Mouse (Mus musculus): Measurements from ENCODE around the gene Arid4a. TPM values are rescaled to one million over a fixed set of nuclear protein-coding genes. Genes with fewer than 3 reads are reported as not detected.
"Not testable (repeated sequence)": the region's sequence is repeated elsewhere in the genome, so short reads cannot be mapped to it uniquely, and the experiment has no call there.

Arid4a gene
- polyA plus RNA-seq, 1 experiment from 2014 or later = 29.5 TPM

DNA sequence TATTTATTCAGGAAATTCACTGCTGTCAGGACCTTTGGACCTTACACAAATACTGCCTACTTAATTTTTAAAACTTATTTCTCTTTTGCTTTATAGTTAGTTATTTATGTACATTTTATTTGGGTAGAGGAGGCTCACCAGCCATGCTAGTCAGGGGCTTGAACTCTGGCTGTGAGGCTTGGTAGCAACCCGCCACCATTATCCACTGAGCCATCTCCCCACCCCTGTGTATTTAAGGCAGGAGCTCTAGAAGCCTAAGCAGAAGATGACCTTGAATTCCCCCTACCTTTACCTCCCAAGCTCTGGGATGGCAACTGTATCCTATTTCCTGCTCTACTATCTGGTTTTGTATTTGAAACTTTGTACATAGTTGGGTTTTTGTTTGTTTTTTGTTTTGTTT, 37.7 kb downstream of the Arid4a start:
- ATAC-seq (ENCODE audit: insufficient number of reproducible peaks, insufficient read depth, low FRiP score, low read depth) = no peak
- Histone ChIP-seq H3K9me3 (ENCODE audit: control insufficient read depth, low read length) (no peaks in the 10 kb centered on the region), H3K9ac (ENCODE audit: low read length) (no peak overlapping the region), H3K4me3 (ENCODE audit: control insufficient read depth in 1 of 2, insufficient read depth in 1 of 2, low read depth in 1 of 2, low read length in 2 of 2) (no peak overlapping the region), H3K27ac (replicated peaks in 1 of 2; ENCODE audit: control insufficient read depth in 1 of 2, insufficient read depth in 1 of 2, low read depth in 2 of 2, low read length in 2 of 2) (no peak overlapping the region), H3K36me3 (ENCODE audit: control insufficient read depth, insufficient read depth, low read length) (peaks cover 8% of the 10 kb centered on the region; the same call in 1 of the 2 replicates), H3K4me1 (ENCODE audit: control insufficient read depth in 2 of 2, insufficient read depth in 2 of 2, low read length in 2 of 2) (peaks cover 7 to 17% of the 10 kb centered on the region in 2 experiments), H3K27me3 (ENCODE audit: control insufficient read depth, insufficient read depth, low read length) (no peaks in the 10 kb centered on the region), H3K4me2 (ENCODE audit: low read length) (no peak overlapping the region)
- WGBS = 48% methylated on average over 1 of the region's 1 CpGs

DNA sequence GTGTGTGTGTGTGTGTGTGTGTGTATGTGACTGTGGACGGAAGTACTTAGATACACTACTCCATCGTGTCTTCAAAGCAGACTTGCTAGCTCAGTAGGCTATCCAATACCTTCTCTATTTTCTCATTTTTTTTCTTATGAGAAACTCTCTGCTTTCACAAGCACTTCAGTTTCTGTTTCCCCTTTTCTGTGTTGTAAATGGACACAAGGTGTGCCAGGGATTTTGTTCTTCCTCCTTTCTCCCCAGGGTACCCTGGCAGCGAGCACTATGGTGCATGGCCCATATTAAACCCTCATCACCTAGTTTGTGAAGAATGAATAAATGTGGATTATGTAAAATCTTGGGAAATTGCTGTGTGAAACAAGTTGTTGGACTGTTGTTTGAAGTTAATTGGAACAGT, 39.7 kb downstream of the Arid4a start:
- no peak for ATAC-seq (ENCODE audit: insufficient number of reproducible peaks, insufficient read depth, low FRiP score, low read depth)
- Histone ChIP-seq H3K9ac (ENCODE audit: low read length) (no peak overlapping the region), H3K4me1 (ENCODE audit: control insufficient read depth in 2 of 2, insufficient read depth in 2 of 2, low read length in 2 of 2) (peaks cover 7 to 12% of the 10 kb centered on the region in 2 experiments), H3K9me3 (ENCODE audit: control insufficient read depth, low read length) (no peaks in the 10 kb centered on the region), H3K27ac (replicated peaks in 1 of 2; ENCODE audit: control insufficient read depth in 1 of 2, insufficient read depth in 1 of 2, low read depth in 2 of 2, low read length in 2 of 2) (no peak overlapping the region), H3K36me3 (ENCODE audit: control insufficient read depth, insufficient read depth, low read length) (peaks cover 18% of the 10 kb centered on the region), H3K4me3 (ENCODE audit: control insufficient read depth in 1 of 2, insufficient read depth in 1 of 2, low read depth in 1 of 2, low read length in 2 of 2) (no peak overlapping the region), H3K27me3 (ENCODE audit: control insufficient read depth, insufficient read depth, low read length) (no peaks in the 10 kb centered on the region), H3K4me2 (ENCODE audit: low read length) (no peak overlapping the region)
- WGBS = 83% methylated on average over 3 of the region's 3 CpGs

DNA sequence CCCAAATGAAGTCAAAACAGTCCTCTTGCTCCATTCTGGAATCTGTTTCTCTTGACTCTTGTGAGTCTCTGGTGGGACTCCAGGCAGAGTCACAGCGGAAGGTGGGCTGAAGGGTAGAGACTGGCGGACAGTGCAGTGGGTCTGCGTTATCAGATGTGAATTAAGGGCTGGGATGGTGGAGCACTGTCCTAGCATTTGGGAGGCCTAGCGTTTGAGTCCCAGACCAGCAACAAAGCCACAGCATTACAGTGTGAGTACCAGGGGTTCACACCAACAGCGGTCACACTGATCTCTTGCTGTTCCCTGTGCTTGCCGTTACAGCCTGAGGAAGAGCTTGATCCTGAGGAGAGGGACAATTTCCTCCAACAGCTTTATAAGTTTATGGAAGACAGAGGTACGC, 44.0 kb downstream of the Arid4a start:
- H3K36me3 ChIP-seq (ENCODE audit: control insufficient read depth, insufficient read depth, low read length) = peaks cover 53% of the 10 kb centered on the region
- no peaks in the 10 kb centered on the region for H3K9me3 ChIP-seq (ENCODE audit: control insufficient read depth, low read length)
- no peak overlapping the region for H3K4me3 ChIP-seq (ENCODE audit: control insufficient read depth in 1 of 2, insufficient read depth in 1 of 2, low read depth in 1 of 2, low read length in 2 of 2)
- WGBS = 94% methylated on average over 7 of the region's 7 CpGs
- no peak for ATAC-seq (ENCODE audit: insufficient number of reproducible peaks, insufficient read depth, low FRiP score, low read depth)
- no peak overlapping the region for H3K4me2 ChIP-seq (ENCODE audit: low read length)
- H3K9ac ChIP-seq (ENCODE audit: low read length) = no peak overlapping the region
- H3K27ac ChIP-seq (replicated peaks in 1 of 2; ENCODE audit: control insufficient read depth in 1 of 2, insufficient read depth in 1 of 2, low read depth in 2 of 2, low read length in 2 of 2) = no peak overlapping the region
- H3K4me1 ChIP-seq (ENCODE audit: control insufficient read depth in 2 of 2, insufficient read depth in 2 of 2, low read length in 2 of 2) = no peaks in the 10 kb centered on the region
- no peaks in the 10 kb centered on the region for H3K27me3 ChIP-seq (ENCODE audit: control insufficient read depth, insufficient read depth, low read length)

DNA sequence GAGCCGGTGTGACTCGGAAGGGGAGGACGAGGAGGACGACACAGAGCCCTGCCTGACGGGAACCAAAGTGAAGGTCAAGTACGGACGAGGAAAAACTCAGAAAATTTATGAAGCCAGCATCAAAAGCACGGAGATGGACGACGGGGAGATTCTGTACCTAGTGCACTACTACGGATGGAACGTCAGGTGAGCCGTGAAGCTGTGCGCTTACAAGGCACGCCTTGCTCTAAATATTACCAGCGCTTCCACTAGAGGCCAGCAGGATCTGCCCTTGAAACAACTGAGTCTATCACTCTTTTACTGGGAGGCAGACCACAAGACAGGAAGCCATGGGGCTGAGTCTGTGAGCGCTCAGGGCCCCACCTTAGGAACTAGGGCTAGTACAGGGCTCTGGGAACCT, 54.1 kb downstream of the Arid4a start:
- Histone ChIP-seq H3K4me1 (ENCODE audit: control insufficient read depth in 2 of 2, insufficient read depth in 2 of 2, low read length in 2 of 2) (no peaks in the 10 kb centered on the region), H3K27me3 (ENCODE audit: control insufficient read depth, insufficient read depth, low read length) (no peaks in the 10 kb centered on the region), H3K4me2 (ENCODE audit: low read length) (no peak overlapping the region), H3K27ac (replicated peaks in 1 of 2; ENCODE audit: control insufficient read depth in 1 of 2, insufficient read depth in 1 of 2, low read depth in 2 of 2, low read length in 2 of 2) (no peak overlapping the region), H3K4me3 (ENCODE audit: control insufficient read depth in 1 of 2, insufficient read depth in 1 of 2, low read depth in 1 of 2, low read length in 2 of 2) (no peak overlapping the region), H3K9ac (ENCODE audit: low read length) (no peak overlapping the region), H3K9me3 (ENCODE audit: control insufficient read depth, low read length) (no peaks in the 10 kb centered on the region), H3K36me3 (ENCODE audit: control insufficient read depth, insufficient read depth, low read length) (peaks cover 89% of the 10 kb centered on the region)
- ATAC-seq (ENCODE audit: insufficient number of reproducible peaks, insufficient read depth, low FRiP score, low read depth) = no peak
- 92% methylated on average over 17 of the region's 17 CpGs for WGBS

DNA sequence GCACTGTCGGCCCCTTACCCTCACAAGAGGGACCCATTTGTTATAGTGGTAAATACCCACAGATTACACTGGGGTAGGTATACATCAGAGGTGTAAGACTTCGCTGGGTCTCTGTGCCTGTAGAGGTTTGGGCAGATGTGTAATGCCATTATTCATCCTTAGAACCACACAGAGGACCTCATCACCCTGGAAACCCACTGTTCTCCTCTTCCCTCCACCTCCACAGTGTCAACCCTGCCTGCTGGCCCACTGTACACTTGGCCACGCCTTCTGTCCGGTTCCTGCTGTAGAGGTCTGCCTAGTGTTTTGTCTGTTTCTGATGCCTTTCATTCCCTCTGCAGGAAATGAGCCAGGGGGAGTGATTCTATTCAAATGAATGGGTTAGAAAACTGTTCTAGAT, 56.3 kb downstream of the Arid4a start:
- Histone ChIP-seq H3K27me3 (ENCODE audit: control insufficient read depth, insufficient read depth, low read length) (no peaks in the 10 kb centered on the region), H3K4me2 (ENCODE audit: low read length) (no peak overlapping the region), H3K36me3 (ENCODE audit: control insufficient read depth, insufficient read depth, low read length) (peaks cover 94% of the 10 kb centered on the region), H3K9ac (ENCODE audit: low read length) (no peak overlapping the region), H3K4me1 (ENCODE audit: control insufficient read depth in 2 of 2, insufficient read depth in 2 of 2, low read length in 2 of 2) (no peaks in the 10 kb centered on the region), H3K27ac (replicated peaks in 1 of 2; ENCODE audit: control insufficient read depth in 1 of 2, insufficient read depth in 1 of 2, low read depth in 2 of 2, low read length in 2 of 2) (no peak overlapping the region), H3K4me3 (ENCODE audit: control insufficient read depth in 1 of 2, insufficient read depth in 1 of 2, low read depth in 1 of 2, low read length in 2 of 2) (no peak overlapping the region), H3K9me3 (ENCODE audit: control insufficient read depth, low read length) (no peaks in the 10 kb centered on the region)
- ATAC-seq (ENCODE audit: insufficient number of reproducible peaks, insufficient read depth, low FRiP score, low read depth) = no peak
- 86% methylated on average over 4 of the region's 4 CpGs for WGBS

DNA sequence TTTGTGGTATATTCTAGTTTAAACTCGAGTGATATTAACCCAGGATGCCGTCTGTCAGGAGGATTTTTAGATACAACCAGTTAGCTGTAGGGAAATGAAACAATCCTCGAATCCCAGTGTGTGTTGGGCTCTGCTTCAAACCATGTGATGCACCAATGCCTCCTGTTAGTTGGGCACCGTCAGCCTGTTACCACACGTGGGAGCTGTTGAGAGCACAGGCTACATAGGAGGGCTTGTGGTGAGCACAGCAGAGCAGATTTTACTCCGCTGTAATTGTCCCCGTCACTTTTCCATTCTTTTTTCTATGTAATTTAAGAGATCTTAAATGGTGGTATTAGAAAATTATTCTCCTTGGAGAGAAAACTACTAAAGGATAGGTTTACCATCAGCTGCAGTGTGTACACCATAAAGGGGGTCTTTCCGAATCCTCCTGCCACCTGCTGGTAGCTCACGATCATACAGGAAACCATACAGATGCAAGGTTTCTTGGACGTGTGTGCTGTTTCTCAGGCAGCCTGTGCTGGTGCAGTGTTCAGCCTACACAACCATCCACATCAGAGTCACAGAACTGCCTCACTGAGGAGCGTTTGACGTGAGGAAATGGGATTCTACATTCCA, 57.4 kb downstream of the Arid4a start:
- no peak for ATAC-seq (ENCODE audit: insufficient number of reproducible peaks, insufficient read depth, low FRiP score, low read depth)
- WGBS = 63% methylated on average over 12 of the region's 12 CpGs
- Histone ChIP-seq H3K9me3 (ENCODE audit: control insufficient read depth, low read length) (no peaks in the 10 kb centered on the region), H3K36me3 (ENCODE audit: control insufficient read depth, insufficient read depth, low read length) (peaks cover 82% of the 10 kb centered on the region), H3K4me1 (ENCODE audit: control insufficient read depth in 2 of 2, insufficient read depth in 2 of 2, low read length in 2 of 2) (no peaks in the 10 kb centered on the region), H3K9ac (ENCODE audit: low read length) (no peak overlapping the region), H3K27ac (replicated peaks in 1 of 2; ENCODE audit: control insufficient read depth in 1 of 2, insufficient read depth in 1 of 2, low read depth in 2 of 2, low read length in 2 of 2) (no peak overlapping the region), H3K27me3 (ENCODE audit: control insufficient read depth, insufficient read depth, low read length) (no peaks in the 10 kb centered on the region), H3K4me3 (ENCODE audit: control insufficient read depth in 1 of 2, insufficient read depth in 1 of 2, low read depth in 1 of 2, low read length in 2 of 2) (no peak overlapping the region), H3K4me2 (ENCODE audit: low read length) (no peak overlapping the region)

DNA sequence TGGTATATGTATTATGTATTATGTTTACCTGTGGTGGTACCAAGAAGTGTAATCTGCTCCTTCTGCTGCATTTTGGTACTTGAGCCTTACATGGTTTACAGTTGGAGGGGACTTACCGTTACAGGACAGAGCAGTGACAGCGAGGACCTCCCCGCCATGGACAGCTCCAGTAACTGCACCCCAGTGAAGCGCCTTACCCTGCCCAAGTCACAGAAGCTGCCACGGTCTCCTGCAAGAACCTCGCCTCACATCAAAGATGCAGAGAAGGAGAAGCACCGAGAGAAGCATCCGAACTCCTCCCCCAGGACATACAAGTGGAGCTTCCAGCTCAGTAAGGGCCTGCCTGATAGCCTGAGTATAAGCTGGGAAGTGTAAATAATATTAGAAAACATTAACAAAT, 70.5 kb downstream of the Arid4a start:
- no peak overlapping the region for H3K27ac ChIP-seq (replicated peaks in 1 of 2; ENCODE audit: control insufficient read depth in 1 of 2, insufficient read depth in 1 of 2, low read depth in 2 of 2, low read length in 2 of 2)
- peaks cover 33% of the 10 kb centered on the region for H3K36me3 ChIP-seq (ENCODE audit: control insufficient read depth, insufficient read depth, low read length)
- H3K4me3 ChIP-seq (ENCODE audit: control insufficient read depth in 1 of 2, insufficient read depth in 1 of 2, low read depth in 1 of 2, low read length in 2 of 2) = no peak overlapping the region
- H3K9me3 ChIP-seq (ENCODE audit: control insufficient read depth, low read length) = no peaks in the 10 kb centered on the region
- H3K4me1 ChIP-seq (ENCODE audit: control insufficient read depth in 2 of 2, insufficient read depth in 2 of 2, low read length in 2 of 2) = no peaks in the 10 kb centered on the region
- no peak overlapping the region for H3K4me2 ChIP-seq (ENCODE audit: low read length)
- no peak overlapping the region for H3K9ac ChIP-seq (ENCODE audit: low read length)
- H3K27me3 ChIP-seq (ENCODE audit: control insufficient read depth, insufficient read depth, low read length) = no peaks in the 10 kb centered on the region
- WGBS = 86% methylated on average over 8 of the region's 8 CpGs
- no peak for ATAC-seq (ENCODE audit: insufficient number of reproducible peaks, insufficient read depth, low FRiP score, low read depth)

DNA sequence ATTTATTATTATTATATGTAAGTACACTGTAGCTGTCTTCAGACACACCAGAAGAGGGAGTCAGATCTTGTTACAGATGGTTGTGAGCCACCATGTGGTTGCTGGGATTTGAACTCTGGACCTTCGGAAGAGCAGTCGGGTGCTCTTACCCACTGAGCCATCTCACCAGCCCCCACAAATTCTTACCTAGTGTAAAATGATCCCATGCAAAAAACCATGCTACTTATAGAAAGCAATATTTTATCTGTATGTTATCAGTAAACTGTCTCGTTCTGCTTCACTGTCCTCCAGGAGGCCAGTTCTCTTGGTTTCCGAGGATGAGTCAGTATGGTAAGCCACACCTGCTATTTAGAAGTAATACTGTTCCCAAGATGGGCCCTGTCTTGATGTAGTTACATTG, 88.5 kb downstream of the Arid4a start:
- not testable (repeated sequence) for H3K27ac ChIP-seq (replicated peaks in 1 of 2; ENCODE audit: control insufficient read depth in 1 of 2, insufficient read depth in 1 of 2, low read depth in 2 of 2, low read length in 2 of 2); H3K4me3 ChIP-seq (ENCODE audit: control insufficient read depth in 1 of 2, insufficient read depth in 1 of 2, low read depth in 1 of 2, low read length in 2 of 2); H3K9ac ChIP-seq (ENCODE audit: low read length); H3K9me3 ChIP-seq (ENCODE audit: control insufficient read depth, low read length); H3K4me2 ChIP-seq (ENCODE audit: low read length); H3K36me3 ChIP-seq (ENCODE audit: control insufficient read depth, insufficient read depth, low read length); H3K4me1 ChIP-seq (ENCODE audit: control insufficient read depth in 2 of 2, insufficient read depth in 2 of 2, low read length in 2 of 2); ATAC-seq (ENCODE audit: insufficient number of reproducible peaks, insufficient read depth, low FRiP score, low read depth); H3K27me3 ChIP-seq (ENCODE audit: control insufficient read depth, insufficient read depth, low read length)
- WGBS = 73% methylated on average over 4 of the region's 4 CpGs

All from heart, embryonic 14.5 days (tissue).